Mouse (Mus musculus): ENCODE measurements around the gene Atl2.

The Atl2 gene

DNA sequence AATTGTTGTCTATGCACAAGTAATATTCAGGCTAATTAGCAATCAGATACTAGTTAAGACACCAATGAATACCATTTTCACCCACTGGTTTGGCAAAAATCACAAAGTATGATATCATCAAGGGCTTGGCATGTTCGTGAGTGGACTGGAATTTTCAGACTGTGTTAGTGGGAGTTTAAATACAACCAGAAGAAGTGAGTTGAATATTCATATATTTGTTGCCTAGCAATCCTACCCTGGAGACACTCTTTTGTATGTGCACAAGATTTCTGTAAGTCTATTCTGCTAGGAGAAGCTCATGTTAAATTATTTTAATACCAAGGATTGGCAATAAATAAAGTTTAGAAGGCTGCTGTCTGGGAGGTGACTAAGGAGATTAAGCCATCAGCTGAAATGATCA, 71.5 kb downstream of the Atl2 start:
- no peak for DNase-seq (ENCODE audit: low spot score in 2 of 2)

DNA sequence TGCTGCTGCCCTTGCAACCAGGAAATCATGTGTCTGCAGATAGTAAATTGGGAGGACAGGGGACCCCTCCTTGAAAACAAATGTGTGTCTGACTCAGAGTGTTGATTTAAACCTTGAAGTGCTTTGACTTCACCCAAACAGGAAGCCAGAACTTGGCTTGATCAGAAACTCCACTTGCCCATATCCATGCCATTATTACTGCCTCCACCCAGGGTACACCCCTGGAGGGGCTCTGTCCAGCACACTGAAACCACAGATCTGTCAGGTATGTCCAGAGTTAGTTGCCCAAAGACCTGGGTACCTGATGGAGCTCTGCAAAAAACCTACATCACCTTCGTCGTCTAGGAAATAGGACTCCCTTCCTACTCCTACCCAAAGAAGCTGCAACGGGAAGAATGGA, 77.0 kb downstream of the Atl2 start:
- no peak for DNase-seq (ENCODE audit: low spot score in 2 of 2)

DNA sequence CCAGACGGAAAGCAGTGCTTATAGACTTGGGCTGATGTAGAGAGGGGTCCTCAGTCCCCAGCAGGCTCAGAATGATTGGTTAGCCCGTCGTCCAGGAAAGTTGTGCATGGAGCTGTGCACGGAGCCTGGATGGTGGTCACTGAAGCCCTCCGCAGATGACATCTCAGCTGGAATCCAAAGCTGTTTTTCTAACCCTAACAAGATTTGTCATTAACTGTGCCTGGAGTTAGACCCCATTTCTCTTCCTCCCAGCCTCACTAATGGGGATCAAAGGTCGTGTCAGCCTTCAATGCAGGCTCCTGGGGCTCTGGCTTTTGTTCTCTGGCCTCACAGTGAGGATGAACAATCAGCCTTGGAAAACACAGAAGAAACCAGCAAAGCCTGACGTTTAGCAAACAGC, 77.9 kb downstream of the Atl2 start:
- no peak for DNase-seq (ENCODE audit: low spot score in 2 of 2)

DNA sequence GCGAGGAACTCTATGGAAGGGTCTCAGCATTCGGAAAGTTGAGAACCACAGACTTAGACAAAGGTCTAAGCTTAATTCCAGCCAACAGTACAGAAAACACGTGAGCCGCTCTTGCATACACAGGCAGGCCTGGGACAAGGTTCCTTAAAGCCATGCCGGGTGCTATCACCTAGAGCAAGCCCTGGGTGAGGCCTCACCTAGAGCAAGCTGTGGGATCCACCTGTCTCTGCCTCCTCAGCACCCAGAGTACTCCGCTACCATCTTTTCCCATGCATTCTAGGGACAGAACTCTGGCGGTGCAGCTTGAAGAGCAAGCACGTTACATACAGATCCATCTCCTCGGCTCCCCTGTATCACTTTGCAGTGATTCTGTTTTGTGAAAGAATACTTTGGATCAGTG, 78.4 kb downstream of the Atl2 start:
- no peak for DNase-seq (ENCODE audit: low spot score in 2 of 2)

DNA sequence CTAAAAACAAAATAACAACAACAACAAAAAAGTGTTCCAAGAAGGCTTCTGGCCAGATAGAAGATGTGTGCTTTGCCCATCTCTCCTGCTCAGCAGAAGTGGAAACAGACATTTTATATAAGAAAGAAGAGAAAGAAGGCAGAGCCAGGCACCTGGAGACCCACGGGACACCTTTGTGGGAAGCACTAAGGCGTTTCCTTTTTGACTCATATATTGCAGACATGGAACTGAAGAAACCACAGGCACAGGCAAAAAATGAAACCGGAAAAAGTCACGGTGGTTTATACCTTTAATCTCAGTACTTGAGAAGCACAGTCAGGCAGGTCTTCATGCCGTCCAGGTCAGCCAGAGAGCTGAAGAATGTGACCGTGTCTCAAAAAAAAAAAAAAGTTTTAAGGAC, 79.0 kb downstream of the Atl2 start:
- DNase-seq (ENCODE audit: low spot score in 2 of 2), result no peak

DNA sequence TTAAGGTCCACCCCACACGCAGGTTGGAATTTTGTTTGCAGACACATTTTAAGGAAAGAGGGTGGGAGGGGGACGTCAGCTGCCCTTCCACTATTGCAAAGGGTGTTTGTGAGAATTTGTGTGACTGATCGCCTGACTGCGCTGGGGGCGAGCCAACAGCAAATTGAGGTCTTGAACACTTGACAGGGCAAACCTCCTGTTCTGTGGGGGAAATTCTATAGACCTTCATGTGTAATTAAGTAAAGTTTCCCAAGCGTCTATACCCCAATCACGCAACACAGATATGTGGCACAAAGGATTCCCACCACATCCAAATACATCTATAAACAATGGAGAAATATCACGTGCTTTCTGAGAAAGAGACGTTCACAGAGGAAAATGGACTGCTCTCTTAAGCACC, 85.5 kb downstream of the Atl2 start:
- DNase-seq (ENCODE audit: low spot score in 2 of 2), result no peak

DNA sequence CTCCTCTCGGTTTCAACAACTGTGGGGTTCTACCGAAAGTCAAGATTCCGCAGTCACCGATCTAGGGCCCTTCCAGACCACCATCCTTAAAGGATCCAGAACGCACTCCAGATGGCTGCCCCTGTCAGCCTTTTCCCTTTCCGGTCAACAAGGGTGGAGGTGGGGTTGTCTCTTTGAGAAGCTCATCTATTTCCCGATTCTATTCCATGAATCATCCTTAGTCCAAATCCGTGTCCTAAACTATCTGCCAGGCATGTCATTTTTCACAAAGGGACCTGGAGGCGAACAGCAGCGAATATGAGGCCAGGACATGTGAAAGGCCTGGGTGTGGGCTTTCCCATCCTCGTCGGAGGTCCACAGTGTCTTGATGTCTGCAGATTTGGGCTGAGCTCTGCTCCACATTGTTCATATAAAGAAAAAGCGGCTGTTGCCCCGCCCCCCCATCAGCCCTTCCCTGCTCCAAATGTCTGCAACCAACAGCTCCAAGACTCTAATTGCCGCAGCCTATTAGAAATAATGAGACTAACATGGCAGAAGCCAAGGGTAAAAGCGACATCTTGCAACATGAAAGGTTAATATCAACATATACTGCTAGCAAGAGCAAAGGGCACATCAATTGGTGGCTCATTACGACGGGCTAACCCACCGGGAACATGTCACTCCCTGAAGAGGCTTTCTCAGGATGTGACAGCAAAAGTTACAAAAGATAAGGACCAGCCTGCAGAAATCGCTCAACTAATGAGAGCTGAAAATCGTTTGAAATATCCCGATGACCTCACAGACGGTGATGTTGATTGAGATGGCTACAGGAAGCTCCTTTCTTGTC, 86.2 kb downstream of the Atl2 start:
- DNase-seq (ENCODE audit: low spot score in 2 of 2), result no peak

DNA sequence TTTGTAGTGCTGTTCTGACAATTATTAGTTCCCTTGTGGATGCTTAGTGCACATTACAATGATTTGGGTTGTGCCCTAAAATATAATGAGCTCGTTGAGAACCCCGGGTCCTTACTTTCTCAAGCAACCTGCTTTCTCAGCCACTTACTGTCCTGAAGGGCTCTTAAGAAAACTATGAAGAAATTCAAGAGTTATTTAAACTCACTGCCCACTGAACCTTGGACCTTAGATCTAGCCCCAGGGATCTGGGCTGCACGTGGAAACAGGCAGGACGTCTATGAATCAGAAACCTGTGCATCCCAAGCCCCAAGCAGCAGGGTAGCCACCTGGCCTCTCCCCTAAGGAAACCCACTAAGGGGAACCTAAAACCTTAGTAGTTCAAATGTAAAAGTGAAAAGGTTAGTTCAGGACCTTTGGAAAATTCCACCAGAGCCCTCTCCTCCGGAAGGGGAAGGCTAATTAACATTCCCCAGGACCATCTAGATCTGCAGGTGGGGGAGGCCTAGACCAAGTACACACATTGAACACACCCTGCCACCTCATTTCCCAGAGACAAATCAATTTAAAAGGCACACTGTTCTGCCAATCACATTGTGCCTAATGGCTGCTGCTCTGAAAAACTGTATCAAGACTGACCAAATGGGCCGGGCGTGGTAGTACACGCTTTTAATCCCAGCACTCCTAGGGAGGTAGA, 88.5 kb downstream of the Atl2 start:
- DNase-seq (ENCODE audit: low spot score in 2 of 2), result no peak

DNA sequence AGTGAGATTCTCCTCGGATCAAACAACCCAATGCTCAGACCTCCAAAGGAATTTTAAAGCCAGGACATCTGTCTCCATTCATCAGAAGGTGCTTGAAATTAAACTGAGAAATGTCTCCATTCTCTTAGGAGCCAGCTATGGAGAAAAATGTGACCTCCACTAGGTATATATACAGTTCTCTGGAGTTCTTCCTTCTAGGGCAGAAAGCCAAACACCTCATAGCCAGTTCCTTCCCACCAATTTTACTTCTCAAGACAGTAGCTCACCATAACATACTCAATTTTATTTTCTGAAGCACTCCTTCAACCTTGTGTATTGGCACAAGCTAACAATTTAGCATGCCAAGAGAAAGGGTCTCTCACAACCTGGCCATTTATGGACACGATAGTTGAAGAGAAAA, 91.2 kb downstream of the Atl2 start:
- DNase-seq (ENCODE audit: low spot score in 2 of 2), result no peak

DNA sequence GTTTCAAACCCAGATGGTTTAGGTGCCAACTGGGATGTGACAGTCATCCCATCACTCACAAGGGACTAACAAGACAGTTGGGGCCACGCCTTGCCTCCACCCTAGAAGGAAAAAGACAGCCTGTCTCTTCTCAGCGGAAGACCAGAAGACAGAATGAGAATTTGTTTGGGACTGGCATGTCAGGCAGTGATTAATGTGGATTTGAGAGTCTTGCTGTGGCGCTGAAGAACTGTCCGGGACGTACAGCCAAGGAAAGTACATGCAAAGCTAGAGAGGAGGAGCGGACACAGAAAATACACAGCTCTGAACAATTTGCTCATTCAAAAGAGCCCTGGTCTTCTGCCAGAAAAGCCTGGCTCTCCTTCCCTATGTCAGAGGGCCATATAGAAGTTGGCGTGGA, 93.9 kb downstream of the Atl2 start:
- DNase-seq (ENCODE audit: low spot score in 2 of 2), result no peak

DNA sequence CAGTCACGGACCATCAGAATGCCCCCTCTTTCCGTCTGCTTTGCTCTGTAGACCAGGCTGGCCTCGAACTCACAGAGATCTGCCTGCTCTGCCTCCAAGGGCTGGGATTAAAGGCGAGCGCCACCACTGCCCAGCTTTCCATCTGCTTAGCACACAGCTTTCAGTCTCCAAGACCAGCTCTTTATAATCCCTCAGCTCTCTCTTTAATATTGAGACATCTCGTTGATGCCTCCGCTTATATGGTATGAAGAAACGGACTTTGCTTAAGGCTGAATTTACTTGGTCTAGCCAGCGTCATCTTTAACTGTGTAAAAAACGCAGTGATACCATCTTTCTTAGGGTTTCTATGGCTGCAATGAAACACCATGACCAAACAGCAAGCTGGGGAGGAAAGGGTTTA, 97.1 kb downstream of the Atl2 start:
- no peak for DNase-seq (ENCODE audit: low spot score in 2 of 2)

Data from right cerebral cortex, postnatal 10 days (tissue).